ENCODE assay signal across 9 mouse cellular contexts in genomic region chr1:192189056-192189455, GRCm38 (mm10). TPM values are rescaled to one million over a fixed set of nuclear protein-coding genes. Genes with fewer than 3 reads are reported as not detected.
A peak's percentile ranks its signal among the peaks of the same experiment; 100 is the strongest.
DNase-seq lines count a peak whose midpoint lies in the region; ATAC-seq and TF ChIP-seq lines count a peak whose summit lies in the region.
"Had no signal": no experiment of that assay in that cellular context is flagged by ENCODE, and none has a peak within 500 bp of the region (broad histone marks: within the 10 kb centered on the region; RNA-seq: fewer than 3 reads in every experiment).

No protein-coding gene starts in this region.

- TF ChIP-seq POLR2A in lung, adult 2 months (IDR thresholded peaks at IDR 0.05; ENCODE audit: borderline replicate concordance, extremely low read depth, low read depth, low read length) = no peak
- no peak for TF ChIP-seq POLR2A in cortical plate, adult 2 months (IDR thresholded peaks at IDR 0.05; ENCODE audit: extremely low read depth, insufficient read depth, low read length)

- no peak for DNase-seq in forebrain, embryonic 10.5 days (ENCODE audit: extremely low spot score, low spot score)
- DNase-seq in lung, adult 2 months = no peak
- DNase-seq in lung, adult 18-20 months = no peak
- no peak for DNase-seq in left cerebral cortex, adult 2 months (ENCODE audit: extremely low spot score in 1 of 2, low spot score in 2 of 2)
- peak; percentile 21 for DNase-seq in right cerebral cortex, postnatal 4 days

- no peak overlapping the region for H3K4me2 ChIP-seq in forebrain, embryonic 13.5 days
- H3K4me2 ChIP-seq: neural tube, embryonic 12.5 days had no signal

- intact Hi-C loops in left cerebral cortex, adult 2 months (cut with DNase I) = loop anchor here (2.0 kb wide), 1 partner anchor 462 kb away; no protein-coding TSS in a partner anchor

- peak; percentile 27; the same call in 1 of the 2 replicates for TF ChIP-seq CTCF in lung, adult 2 months (IDR thresholded peaks at IDR 0.05; ENCODE audit: insufficient read depth, low read length)
- peak; percentile 70 for TF ChIP-seq CTCF in cortical plate, adult 2 months (IDR thresholded peaks at IDR 0.05; ENCODE audit: extremely low read depth, insufficient read depth, low read length)
- TF ChIP-seq CTCF in left cerebral cortex, adult 2 months (IDR thresholded peaks at IDR 0.05) = peak; percentile 80

- H3K36me3 ChIP-seq in forebrain, embryonic 13.5 days (ENCODE audit: poor library complexity, severe bottlenecking) = no peaks in the 10 kb centered on the region
- H3K36me3 ChIP-seq in forebrain, embryonic 10.5 days (replicated peaks) = no peaks in the 10 kb centered on the region
- H3K36me3 ChIP-seq: neural tube, embryonic 12.5 days had no signal

- 12% methylated on average over 4 of the region's 4 CpGs for WGBS in forebrain, embryonic 13.5 days
- 13% methylated on average over 4 of the region's 4 CpGs for WGBS in forebrain, embryonic 10.5 days
- 4% methylated on average over 4 of the region's 4 CpGs for WGBS in lung, adult 2 months

- H3K9ac ChIP-seq in forebrain, embryonic 13.5 days = no peak overlapping the region
- H3K9ac ChIP-seq: neural tube, embryonic 12.5 days had no signal

- H3K27ac ChIP-seq in forebrain, embryonic 13.5 days = no peak overlapping the region
- H3K27ac ChIP-seq in forebrain, embryonic 10.5 days = no peak overlapping the region
- H3K27ac ChIP-seq in cortical plate, adult 2 months (ENCODE audit: insufficient read depth, low read length) = no peak overlapping the region
- no peak overlapping the region for H3K27ac ChIP-seq in left cerebral cortex, adult 2 months
- H3K27ac ChIP-seq: neural tube, embryonic 12.5 days had no signal

- peaks cover 6% of the 10 kb centered on the region for H3K4me1 ChIP-seq in forebrain, embryonic 13.5 days
- peaks cover 13% of the 10 kb centered on the region for H3K4me1 ChIP-seq in forebrain, embryonic 10.5 days
- no peaks in the 10 kb centered on the region for H3K4me1 ChIP-seq in lung, adult 2 months (ENCODE audit: control insufficient read depth, insufficient read depth, low read length)
- H3K4me1 ChIP-seq in cortical plate, adult 2 months (ENCODE audit: control insufficient read depth, insufficient read depth, low read length) = no peaks in the 10 kb centered on the region

- H3K4me3 ChIP-seq in forebrain, embryonic 13.5 days = no peak overlapping the region
- no peak overlapping the region for H3K4me3 ChIP-seq in forebrain, embryonic 10.5 days
- H3K4me3 ChIP-seq in lung, adult 2 months (replicated peaks; ENCODE audit: extremely low read depth, low read depth, low read length) = no peak overlapping the region
- H3K4me3 ChIP-seq in cortical plate, adult 2 months (ENCODE audit: insufficient read depth, low read length) = no peak overlapping the region
- H3K4me3 ChIP-seq in left cerebral cortex, adult 2 months = no peak overlapping the region
- H3K4me3 ChIP-seq: neural tube, embryonic 12.5 days had no signal

- ATAC-seq in forebrain, embryonic 13.5 days = 0 out of 2 replicates have a peak, but pooled peaks have one; percentile 39
- ATAC-seq in megakaryocyte, adult 5-6 weeks (ENCODE audit: poor library complexity, severe bottlenecking) = no peak

- H3K9me3 ChIP-seq in forebrain, embryonic 13.5 days (replicated peaks) = no peaks in the 10 kb centered on the region
- no peaks in the 10 kb centered on the region for H3K9me3 ChIP-seq in forebrain, embryonic 10.5 days
- H3K9me3 ChIP-seq: neural tube, embryonic 12.5 days had no signal

- H3K27me3 ChIP-seq in forebrain, embryonic 13.5 days = peaks cover 38% of the 10 kb centered on the region
- peaks cover 52% of the 10 kb centered on the region for H3K27me3 ChIP-seq in forebrain, embryonic 10.5 days (ENCODE audit: poor library complexity, severe bottlenecking)

RNA-seq across cellular contexts. Expression of gene Kcnh1, which starts 1.5 kb away (rescaled TPM):
- polyA plus RNA-seq in forebrain, embryonic 13.5 days (2015; fragmentation: Nextera tagmentation; extraction: Ambion mirVana) = 0.81 and 1.6 TPM in 2 replicates
- 0.14 and 0.15 TPM in 2 replicates for polyA plus RNA-seq in forebrain, embryonic 10.5 days (2016; fragmentation: Nextera tagmentation; extraction: Ambion mirVana)
- polyA plus RNA-seq in lung, adult 2 months (2012; rRNA removed) = 1.7 and 1.9 TPM in 2 replicates
- 30.9 and 31.3 TPM in 2 replicates for polyA plus RNA-seq in cortical plate, adult 2 months (2012; rRNA removed)
- total RNA-seq in left cerebral cortex, adult 2 months (2021) = 10 to 100 TPM; 71.9 to 76.4 TPM
- not detected in 2 replicates for total RNA-seq in megakaryocyte, adult 5-6 weeks (2015)
- not detected in 2 replicates for total RNA-seq in megakaryocyte, adult 5-6 weeks (2017)

RNA-seq across cellular contexts. Expression of gene Rcor3, which starts 51.2 kb away (rescaled TPM):
- polyA plus RNA-seq in forebrain, embryonic 13.5 days (2015; fragmentation: Nextera tagmentation; extraction: Ambion mirVana) = 20.3 and 22.2 TPM in 2 replicates
- 14.2 and 14.7 TPM in 2 replicates for polyA plus RNA-seq in forebrain, embryonic 10.5 days (2016; fragmentation: Nextera tagmentation; extraction: Ambion mirVana)
- polyA plus RNA-seq in lung, adult 2 months (2012; rRNA removed) = 31.4 and 35.2 TPM in 2 replicates
- polyA plus RNA-seq in cortical plate, adult 2 months (2012; rRNA removed) = 30.0 and 32.3 TPM in 2 replicates
- 10 to 100 TPM; 31.8 to 37.4 TPM for total RNA-seq in left cerebral cortex, adult 2 months (2021)
- total RNA-seq in megakaryocyte, adult 5-6 weeks (2015) = 22.4 and 25.1 TPM in 2 replicates
- total RNA-seq in megakaryocyte, adult 5-6 weeks (2017) = 15.7 and 18.3 TPM in 2 replicates

Comparison
In these comparisons a context has a peak if more than half of its experiments do, and no peak if none do; other contexts are left out.
1. CTCF ChIP-seq: peak in every context shown above with its lines; median percentile 80 in left cerebral cortex, adult 2 months; 70 in cortical plate, adult 2 months; 27 in lung, adult 2 months.
2. RNA of gene Kcnh1, which starts 1.5 kb away (polyA plus RNA-seq): 30.9 to 31.3 TPM in cortical plate, adult 2 months; 1.7 to 1.9 TPM in lung, adult 2 months, 0.81 to 1.6 TPM in forebrain, embryonic 13.5 days and 0.14 to 0.15 TPM in forebrain, embryonic 10.5 days; every median in the first group is over 10 times any median in the second.